Mouse (Mus musculus): Measurements from ENCODE around the gene Socs2. TPM values are rescaled to one million over a fixed set of nuclear protein-coding genes. Genes with fewer than 3 reads are reported as not detected.

Socs2 gene
- polyA plus RNA-seq, 1 experiment from 2014 or later = 24.3 TPM

DNA sequence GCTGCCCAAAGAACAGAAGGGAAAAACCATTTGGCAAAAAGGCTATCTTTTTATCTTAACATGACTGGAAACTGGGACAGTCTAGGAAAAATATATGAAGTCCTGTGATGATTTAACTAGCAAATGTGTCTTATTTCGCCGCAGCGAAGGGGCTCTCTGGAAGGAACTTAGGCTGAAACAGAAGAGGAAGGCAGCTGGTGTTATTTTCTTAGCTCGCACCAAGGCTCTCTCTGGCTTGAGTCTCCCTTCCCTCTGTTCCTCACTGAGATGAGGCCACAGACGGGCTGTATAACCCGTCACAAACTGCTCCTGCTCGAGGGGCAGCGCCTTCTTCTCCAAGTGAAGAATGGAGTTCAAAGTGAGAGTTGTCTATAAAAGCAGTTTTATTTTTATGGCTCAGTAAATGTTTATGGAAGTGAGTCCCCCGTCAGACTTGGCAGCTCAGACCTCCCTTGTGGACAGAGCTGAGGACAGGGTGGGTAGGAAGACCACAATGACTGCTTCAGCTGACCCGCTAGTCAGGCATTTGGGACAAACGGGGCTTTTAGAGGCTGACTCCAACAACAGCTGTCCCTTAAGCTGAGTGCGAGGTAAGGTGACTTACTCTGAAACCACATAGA lies 9.3 kb downstream of the Socs2 start:
- 59% methylated on average over 12 of the region's 12 CpGs for WGBS
- Histone ChIP-seq H3K27ac (ENCODE audit: low read length) (no peak overlapping the region), H3K9ac (ENCODE audit: low read length) (no peak overlapping the region), H3K36me3 (ENCODE audit: control insufficient read depth, insufficient read depth, low read length) (no peaks in the 10 kb centered on the region), H3K4me2 (ENCODE audit: low read depth, low read length) (no peak overlapping the region), H3K4me1 (ENCODE audit: control insufficient read depth, insufficient read depth, low read length) (no peaks in the 10 kb centered on the region), H3K27me3 (ENCODE audit: control insufficient read depth, insufficient read depth, low read length) (no peaks in the 10 kb centered on the region), H3K9me3 (replicated peaks; ENCODE audit: control insufficient read depth, low read length) (no peaks in the 10 kb centered on the region), H3K4me3 (replicated peaks; ENCODE audit: low read length) (no peak overlapping the region)
- ATAC-seq (ENCODE audit: insufficient read depth, low FRiP score) = no peak

- Histone ChIP-seq H3K4me1 (ENCODE audit: control insufficient read depth, insufficient read depth, low read length) (peaks cover 2% of the 10 kb centered on the region; the same call in 1 of the 2 replicates), H3K27ac (ENCODE audit: low read length) (no peak overlapping the region), H3K27me3 (ENCODE audit: control insufficient read depth, insufficient read depth, low read length) (no peaks in the 10 kb centered on the region), H3K36me3 (ENCODE audit: control insufficient read depth, insufficient read depth, low read length) (no peaks in the 10 kb centered on the region), H3K9me3 (replicated peaks; ENCODE audit: control insufficient read depth, low read length) (no peaks in the 10 kb centered on the region), H3K4me3 (replicated peaks; ENCODE audit: low read length) (no peak overlapping the region), H3K4me2 (ENCODE audit: low read depth, low read length) (no peak overlapping the region), H3K9ac (ENCODE audit: low read length) (no peak overlapping the region)
- WGBS = 88% methylated on average over 2 of the region's 2 CpGs
- no peak for ATAC-seq (ENCODE audit: insufficient read depth, low FRiP score)
These were observed 12.2 kb downstream of the Socs2 start for GRCm38 (mm10) chr10:95404774-95405173.

DNA sequence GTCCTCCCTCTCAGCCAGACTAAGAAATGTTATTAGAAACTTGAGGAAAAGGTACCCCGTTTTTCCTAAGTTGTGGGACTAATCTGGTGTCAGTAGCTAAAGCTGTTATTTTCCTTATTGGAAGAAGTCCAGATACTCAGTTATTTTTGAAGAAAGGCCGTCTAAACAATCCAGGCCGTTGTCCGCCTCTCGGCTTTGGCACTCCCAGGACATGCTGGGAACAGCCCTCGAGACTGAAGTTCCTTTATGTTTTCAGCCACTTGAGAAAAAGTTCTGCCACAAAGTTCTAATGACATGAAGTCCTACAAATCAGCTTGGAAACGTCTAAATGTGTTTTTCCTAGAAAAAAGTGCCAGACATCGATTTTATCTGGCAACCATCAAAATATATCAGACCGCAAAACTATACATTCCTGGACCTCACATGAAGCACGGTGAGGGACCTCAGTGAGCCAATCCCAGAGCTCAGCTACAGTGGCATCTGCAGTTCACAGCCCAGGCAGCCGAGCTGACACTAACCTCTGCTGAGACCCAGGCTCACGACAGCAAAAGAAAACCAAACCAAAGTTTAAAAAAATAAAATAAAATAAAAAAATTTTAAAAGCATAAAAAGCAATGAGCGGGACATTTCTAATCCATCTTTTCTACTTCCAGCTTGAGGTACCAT lies 17.2 kb downstream of the Socs2 start:
- peaks cover 20% of the 10 kb centered on the region for H3K4me1 ChIP-seq (ENCODE audit: control insufficient read depth, insufficient read depth, low read length)
- 32% methylated on average over 13 of the region's 13 CpGs for WGBS
- peak overlapping the region; percentile 21; the same call in 1 of the 2 replicates for H3K4me2 ChIP-seq (ENCODE audit: low read depth, low read length)
- no peak for ATAC-seq (ENCODE audit: insufficient read depth, low FRiP score)
- no peaks in the 10 kb centered on the region for H3K9me3 ChIP-seq (replicated peaks; ENCODE audit: control insufficient read depth, low read length)
- H3K27ac ChIP-seq (ENCODE audit: low read length) = no peak overlapping the region
- no peak overlapping the region for H3K4me3 ChIP-seq (replicated peaks; ENCODE audit: low read length)
- no peaks in the 10 kb centered on the region for H3K36me3 ChIP-seq (ENCODE audit: control insufficient read depth, insufficient read depth, low read length)
- H3K27me3 ChIP-seq (ENCODE audit: control insufficient read depth, insufficient read depth, low read length) = no peaks in the 10 kb centered on the region
- H3K9ac ChIP-seq (ENCODE audit: low read length) = no peak overlapping the region

DNA sequence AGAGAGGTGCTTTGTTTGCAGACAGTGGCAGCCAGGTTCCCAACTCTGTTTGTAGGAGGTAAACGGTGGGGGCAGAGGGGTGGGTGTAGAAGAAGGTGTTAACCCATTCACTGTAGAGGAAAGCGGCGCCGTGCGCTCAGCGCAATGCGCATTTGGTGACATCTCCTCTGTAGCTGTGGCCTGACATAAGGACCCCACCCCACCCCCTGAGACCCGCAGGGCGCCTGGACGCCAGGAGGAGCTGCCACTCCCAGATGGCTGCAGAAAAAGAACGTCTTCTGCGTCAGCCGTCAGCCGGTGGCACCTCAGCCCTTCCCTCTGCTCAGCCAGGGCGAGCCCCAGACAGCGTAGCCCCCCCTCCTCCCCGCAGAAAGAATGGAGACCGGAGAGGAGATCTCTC lies 18.5 kb downstream of the Socs2 start:
- H3K27me3 ChIP-seq (ENCODE audit: control insufficient read depth, insufficient read depth, low read length) = no peaks in the 10 kb centered on the region
- peak overlapping the region; percentile 36 for H3K4me3 ChIP-seq (replicated peaks; ENCODE audit: low read length)
- WGBS = 4% methylated on average over 18 of the region's 18 CpGs
- H3K9me3 ChIP-seq (replicated peaks; ENCODE audit: control insufficient read depth, low read length) = no peaks in the 10 kb centered on the region
- peaks cover 20% of the 10 kb centered on the region for H3K4me1 ChIP-seq (ENCODE audit: control insufficient read depth, insufficient read depth, low read length)
- H3K9ac ChIP-seq (ENCODE audit: low read length) = peak overlapping the region; percentile 54; the same call in 1 of the 2 replicates
- H3K27ac ChIP-seq (ENCODE audit: low read length) = no peak overlapping the region
- no peaks in the 10 kb centered on the region for H3K36me3 ChIP-seq (ENCODE audit: control insufficient read depth, insufficient read depth, low read length)
- peak; percentile 53; the same call in 1 of the 2 replicates for ATAC-seq (ENCODE audit: insufficient read depth, low FRiP score)
- H3K4me2 ChIP-seq (ENCODE audit: low read depth, low read length) = peak overlapping the region; percentile 75

- Histone ChIP-seq H3K27ac (ENCODE audit: low read length) (no peak overlapping the region), H3K9me3 (replicated peaks; ENCODE audit: control insufficient read depth, low read length) (no peaks in the 10 kb centered on the region), H3K27me3 (ENCODE audit: control insufficient read depth, insufficient read depth, low read length) (no peaks in the 10 kb centered on the region), H3K4me2 (ENCODE audit: low read depth, low read length) (no peak overlapping the region), H3K9ac (ENCODE audit: low read length) (no peak overlapping the region), H3K4me1 (ENCODE audit: control insufficient read depth, insufficient read depth, low read length) (peaks cover 20% of the 10 kb centered on the region), H3K36me3 (ENCODE audit: control insufficient read depth, insufficient read depth, low read length) (no peaks in the 10 kb centered on the region), H3K4me3 (replicated peaks; ENCODE audit: low read length) (no peak overlapping the region)
- no peak for ATAC-seq (ENCODE audit: insufficient read depth, low FRiP score)
- WGBS = 61% methylated on average over 7 of the region's 7 CpGs
These were observed 19.7 kb downstream of the Socs2 start for GRCm38 (mm10) chr10:95397191-95397835.

- Histone ChIP-seq H3K27me3 (ENCODE audit: control insufficient read depth, insufficient read depth, low read length) (no peaks in the 10 kb centered on the region), H3K9ac (ENCODE audit: low read length) (no peak overlapping the region), H3K4me3 (replicated peaks; ENCODE audit: low read length) (no peak overlapping the region), H3K4me2 (ENCODE audit: low read depth, low read length) (no peak overlapping the region), H3K4me1 (ENCODE audit: control insufficient read depth, insufficient read depth, low read length) (peaks cover 20% of the 10 kb centered on the region), H3K36me3 (ENCODE audit: control insufficient read depth, insufficient read depth, low read length) (no peaks in the 10 kb centered on the region), H3K9me3 (replicated peaks; ENCODE audit: control insufficient read depth, low read length) (no peaks in the 10 kb centered on the region), H3K27ac (ENCODE audit: low read length) (no peak overlapping the region)
- WGBS = 71% methylated on average over 8 of the region's 8 CpGs
- ATAC-seq (ENCODE audit: insufficient read depth, low FRiP score) = no peak
These were observed 20.6 kb downstream of the Socs2 start for GRCm38 (mm10) chr10:95396356-95396755.

- Histone ChIP-seq H3K4me3 (replicated peaks; ENCODE audit: low read length) (peak overlapping the region; percentile 25), H3K36me3 (ENCODE audit: control insufficient read depth, insufficient read depth, low read length) (no peaks in the 10 kb centered on the region), H3K4me2 (ENCODE audit: low read depth, low read length) (peak overlapping the region; percentile 51), H3K4me1 (ENCODE audit: control insufficient read depth, insufficient read depth, low read length) (peaks cover 20% of the 10 kb centered on the region), H3K9ac (ENCODE audit: low read length) (peak overlapping the region; percentile 56; the same call in 1 of the 2 replicates), H3K27ac (ENCODE audit: low read length) (no peak overlapping the region), H3K9me3 (replicated peaks; ENCODE audit: control insufficient read depth, low read length) (no peaks in the 10 kb centered on the region), H3K27me3 (ENCODE audit: control insufficient read depth, insufficient read depth, low read length) (no peaks in the 10 kb centered on the region)
- no peak for ATAC-seq (ENCODE audit: insufficient read depth, low FRiP score)
- WGBS = 19% methylated on average over 25 of the region's 25 CpGs
These were observed 21.9 kb downstream of the Socs2 start for GRCm38 (mm10) chr10:95394819-95395812.

DNA sequence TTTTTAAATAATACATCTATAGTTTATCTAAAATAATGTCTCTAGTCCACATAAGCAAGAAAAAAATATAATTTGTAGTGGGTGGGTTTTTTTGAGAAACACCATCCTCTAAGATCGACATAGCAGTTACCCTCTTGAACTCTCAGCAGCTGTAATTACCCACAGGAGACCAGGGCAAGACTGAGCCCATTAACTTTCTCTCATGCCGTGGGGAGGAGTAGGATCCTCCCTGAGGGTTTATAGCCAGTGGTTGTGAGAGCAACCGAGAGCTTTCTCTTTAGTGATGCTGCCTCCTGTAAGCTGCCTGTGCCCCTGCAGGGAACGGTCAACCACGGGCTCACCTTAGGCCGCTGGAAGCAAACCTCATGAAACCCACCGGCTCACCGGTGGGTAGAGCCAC lies 24.9 kb downstream of the Socs2 start:
- H3K4me2 ChIP-seq (ENCODE audit: low read depth, low read length) = no peak overlapping the region
- no peak for ATAC-seq (ENCODE audit: insufficient read depth, low FRiP score)
- no peak overlapping the region for H3K4me3 ChIP-seq (replicated peaks; ENCODE audit: low read length)
- H3K9me3 ChIP-seq (replicated peaks; ENCODE audit: control insufficient read depth, low read length) = no peaks in the 10 kb centered on the region
- no peak overlapping the region for H3K9ac ChIP-seq (ENCODE audit: low read length)
- no peaks in the 10 kb centered on the region for H3K27me3 ChIP-seq (ENCODE audit: control insufficient read depth, insufficient read depth, low read length)
- WGBS = 73% methylated on average over 8 of the region's 8 CpGs
- H3K36me3 ChIP-seq (ENCODE audit: control insufficient read depth, insufficient read depth, low read length) = no peaks in the 10 kb centered on the region
- no peak overlapping the region for H3K27ac ChIP-seq (ENCODE audit: low read length)
- 0 out of 2 replicates have a peak, but pooled peaks cover 4% of the 10 kb centered on the region for H3K4me1 ChIP-seq (ENCODE audit: control insufficient read depth, insufficient read depth, low read length)

Measured in stomach, embryonic 16.5 days (tissue).